Mouse (Mus musculus): ENCODE data around the gene Gm4871.
"Not testable (repeated sequence)": the region's sequence is repeated elsewhere in the genome, so short reads cannot be mapped to it uniquely, and the experiment has no call there.

The Gm4871 gene

GRCm38 (mm10) chr5:145032391-145032790 lies at the start of gene Gm4871:
Gene Gm4871 (minus strand): TSS chr5:145032754.
- DNase-seq (ENCODE audit: low spot score), result not testable (repeated sequence)

GRCm38 (mm10) chr5:145081866-145082613 lies 49.5 kb upstream of the Gm4871 start:
- DNase-seq (ENCODE audit: low spot score), result no peak

GRCm38 (mm10) chr5:145075081-145075480 lies 42.5 kb upstream of the Gm4871 start:
- no peak for DNase-seq (ENCODE audit: low spot score)

- peak; percentile 59 for DNase-seq (ENCODE audit: low spot score)
Measured at GRCm38 (mm10) chr5:145071342-145071741, 38.8 kb upstream of the Gm4871 start.

GRCm38 (mm10) chr5:145069707-145070106 lies 37.2 kb upstream of the Gm4871 start:
- peak; percentile 94 for DNase-seq (ENCODE audit: low spot score)

- DNase-seq (ENCODE audit: low spot score), result no peak
Measured at GRCm38 (mm10) chr5:145068863-145069262, 36.3 kb upstream of the Gm4871 start.

- no peak for DNase-seq (ENCODE audit: low spot score)
Measured at GRCm38 (mm10) chr5:145064765-145065340, 32.3 kb upstream of the Gm4871 start.

- DNase-seq (ENCODE audit: low spot score), result no peak
Measured at GRCm38 (mm10) chr5:145059524-145059923, 27.0 kb upstream of the Gm4871 start.

GRCm38 (mm10) chr5:145058722-145059121 lies 26.2 kb upstream of the Gm4871 start:
- DNase-seq (ENCODE audit: low spot score), result no peak

- DNase-seq (ENCODE audit: low spot score), result no peak
Measured at GRCm38 (mm10) chr5:145057907-145058306, 25.4 kb upstream of the Gm4871 start.

- not testable (repeated sequence) for DNase-seq (ENCODE audit: low spot score)
Measured at GRCm38 (mm10) chr5:145054187-145054586, 21.6 kb upstream of the Gm4871 start.

GRCm38 (mm10) chr5:145042690-145043089 lies 10.1 kb upstream of the Gm4871 start, which contains the start of gene 1700018F24Rik:
Gene 1700018F24Rik (plus strand): TSS chr5:145042990.
- DNase-seq (ENCODE audit: low spot score), result not testable (repeated sequence)

GRCm38 (mm10) chr5:145041628-145042027 lies 9.1 kb upstream of the Gm4871 start:
- peak; percentile 43 for DNase-seq (ENCODE audit: low spot score)

- DNase-seq (ENCODE audit: low spot score), result not testable (repeated sequence)
Measured at GRCm38 (mm10) chr5:145030476-145030875, 2.1 kb downstream of the Gm4871 start.

GRCm38 (mm10) chr5:145020712-145021111 lies 11.8 kb downstream of the Gm4871 start:
- not testable (repeated sequence) for DNase-seq (ENCODE audit: low spot score)

GRCm38 (mm10) chr5:145020254-145020653 lies 12.3 kb downstream of the Gm4871 start:
- DNase-seq (ENCODE audit: low spot score), result not testable (repeated sequence)

- DNase-seq (ENCODE audit: low spot score), result not testable (repeated sequence)
Measured at GRCm38 (mm10) chr5:145016761-145017160, 15.8 kb downstream of the Gm4871 start.

- DNase-seq (ENCODE audit: low spot score), result no peak
Measured at GRCm38 (mm10) chr5:145014278-145014677, 18.3 kb downstream of the Gm4871 start.

- no peak for DNase-seq (ENCODE audit: low spot score)
Measured at GRCm38 (mm10) chr5:145008878-145009659, 23.5 kb downstream of the Gm4871 start.

GRCm38 (mm10) chr5:145005596-145005995 lies 27.0 kb downstream of the Gm4871 start:
- no peak for DNase-seq (ENCODE audit: low spot score)

GRCm38 (mm10) chr5:145004495-145004894 lies 28.1 kb downstream of the Gm4871 start:
- no peak for DNase-seq (ENCODE audit: low spot score)

- DNase-seq (ENCODE audit: low spot score), result no peak
Measured at GRCm38 (mm10) chr5:145003362-145003761, 29.2 kb downstream of the Gm4871 start.

GRCm38 (mm10) chr5:144998491-144998890 lies 34.1 kb downstream of the Gm4871 start:
- DNase-seq (ENCODE audit: low spot score), result peak; percentile 56

All from embryo, embryonic 10 days (tissue).